Mouse (Mus musculus) neutrophil, adult 5-6 weeks (primary cell): ENCODE results near the gene Hist1h2ae. TPM values are rescaled to one million over a fixed set of nuclear protein-coding genes. Genes with fewer than 3 reads are reported as not detected.
"Not testable (repeated sequence)": the region's sequence is repeated elsewhere in the genome, so short reads cannot be mapped to it uniquely, and the experiment has no call there.

ENCODE experiments used
- ATAC-seq: fragments of 151-379, 151-347 bp; 2 replicates; pipeline ENCODE4 v1.8.0; 2017; ENCODE audit warnings: mild to moderate bottlenecking, moderate TSS enrichment; ENCODE audit not compliant: insufficient number of reproducible peaks, poor library complexity, low FRiP score, severe bottlenecking; ENCODE audit errors: extremely low read depth
- total RNA-seq: library from RNA; stranded (forward); fragments of 200-1000 nt; gene quantifications from 2 replicates; pipeline ENCODE4 v1.2.3, GENCODE M21; 2017

Hist1h2ae gene
- 13.6 and 18.3 TPM in 2 replicates for total RNA-seq

DNA sequence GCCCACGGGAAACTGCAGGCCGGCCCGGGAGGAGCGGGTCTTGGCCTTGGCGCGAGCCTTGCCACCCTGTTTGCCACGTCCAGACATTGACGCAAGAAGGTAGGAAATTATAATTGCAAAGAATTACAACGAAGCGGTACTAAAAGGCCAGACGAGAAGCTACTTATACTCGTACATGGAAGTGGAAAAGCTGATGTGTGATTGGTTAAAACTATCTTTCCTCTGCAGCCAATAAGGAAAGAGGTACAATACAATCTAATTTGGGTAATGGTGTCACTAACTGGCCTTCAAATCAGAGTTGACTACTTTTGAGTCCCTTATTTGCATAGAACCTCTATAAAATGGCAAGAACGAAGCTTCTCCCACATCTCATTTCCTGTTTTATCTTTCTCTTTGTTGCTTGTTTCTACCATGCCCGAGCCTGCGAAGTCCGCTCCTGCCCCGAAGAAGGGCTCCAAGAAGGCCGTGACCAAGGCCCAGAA is at the start of gene Hist1h2ae, which contains the start of gene Hist1h2bg:
Gene Hist1h2ae (minus strand): TSS at position 199 of the 482 bp plus-strand sequence.
Gene Hist1h2bg (plus strand): TSS at position 375 of the 482 bp plus-strand sequence.
- peak; percentile 84 for ATAC-seq

DNA sequence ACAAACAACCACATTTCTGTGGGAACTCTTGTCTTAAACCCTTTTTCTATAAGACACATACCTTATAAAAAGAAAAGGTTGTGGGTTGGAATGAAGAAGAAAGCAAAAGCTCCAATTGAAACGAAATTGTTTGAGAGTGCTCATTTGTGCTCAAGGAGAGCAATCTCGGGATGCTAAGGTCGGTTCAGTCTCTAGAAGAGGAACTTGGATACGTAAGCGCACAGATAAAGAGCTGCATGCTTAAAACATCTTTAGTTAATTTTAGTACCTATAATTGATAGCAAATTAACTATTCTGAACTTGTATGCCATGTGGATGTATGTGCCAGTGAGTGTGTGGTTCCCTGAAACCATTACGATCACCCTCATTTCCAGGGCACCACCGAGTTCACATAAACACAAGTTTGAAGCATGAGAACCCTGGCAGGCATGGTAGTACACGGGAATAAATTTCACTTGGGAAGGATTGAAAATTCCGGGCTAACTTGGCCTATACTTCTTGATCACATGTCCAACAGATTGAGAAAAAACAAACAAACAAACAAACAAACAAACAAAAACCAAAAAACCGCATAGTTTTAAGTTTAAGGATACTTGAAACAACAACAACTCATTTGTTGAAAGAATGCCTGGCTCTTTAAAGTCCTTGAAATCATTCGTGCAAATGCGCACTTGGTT is 49.2 kb upstream of the Hist1h2ae start:
- no peak for ATAC-seq

GRCm38 (mm10) chr13:23611638-23612037 is 40.6 kb upstream of the Hist1h2ae start:
- ATAC-seq: no peak

- ATAC-seq: no peak
These were observed 39.4 kb upstream of the Hist1h2ae start for GRCm38 (mm10) chr13:23610393-23610792.

GRCm38 (mm10) chr13:23609844-23610243 is 38.8 kb upstream of the Hist1h2ae start:
- ATAC-seq: no peak

- ATAC-seq: no peak
These were observed 38.2 kb upstream of the Hist1h2ae start for GRCm38 (mm10) chr13:23609209-23609608.

- no peak for ATAC-seq
These were observed 34.0 kb upstream of the Hist1h2ae start for GRCm38 (mm10) chr13:23605052-23605451.

GRCm38 (mm10) chr13:23604452-23604851 is 33.4 kb upstream of the Hist1h2ae start:
- no peak for ATAC-seq

DNA sequence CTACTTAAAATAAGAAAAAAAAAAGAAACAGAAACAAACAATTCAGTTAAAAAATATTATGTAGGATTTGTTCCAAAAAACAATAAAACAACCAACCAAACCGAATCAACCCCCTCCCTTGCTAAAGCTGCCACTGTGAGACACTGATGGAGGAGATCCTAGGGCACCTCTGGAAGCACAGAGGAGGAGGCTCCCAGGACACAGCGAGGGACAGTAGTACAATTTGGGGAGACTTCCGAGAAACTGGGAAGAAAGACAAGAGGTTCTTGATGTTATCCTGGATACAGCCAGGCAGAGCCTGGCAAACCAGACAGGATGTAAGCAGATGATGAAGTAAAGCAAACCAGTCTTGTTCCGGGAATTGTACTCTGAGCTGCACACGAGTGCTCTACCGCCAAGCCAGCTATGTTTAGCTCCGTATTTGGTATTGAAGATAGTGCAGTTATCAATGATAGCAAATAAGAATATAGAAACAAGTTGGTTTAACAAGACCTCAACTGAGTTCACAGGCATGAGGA is 32.2 kb upstream of the Hist1h2ae start:
- ATAC-seq: no peak

DNA sequence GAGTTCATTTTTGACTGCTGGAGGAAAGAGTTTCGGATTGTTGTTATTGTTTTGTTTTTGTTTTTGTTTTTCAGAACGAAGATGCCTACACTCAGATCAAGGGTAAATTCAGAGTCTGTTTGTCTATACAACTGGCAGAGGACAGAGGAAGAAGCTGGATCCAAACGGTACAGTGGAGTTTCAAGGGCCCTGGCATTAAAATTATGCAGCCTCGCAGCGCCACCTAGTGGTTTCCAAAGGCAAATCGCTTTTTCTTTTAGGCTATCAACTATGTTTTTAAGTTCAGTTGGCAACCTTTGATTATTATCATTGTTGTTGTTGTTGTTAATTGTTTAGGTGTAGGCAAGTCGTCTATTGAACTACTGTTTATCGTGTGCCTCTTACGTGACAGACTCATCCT is 26.9 kb upstream of the Hist1h2ae start:
- ATAC-seq: peak; percentile 76; the same call in 1 of the 2 replicates

DNA sequence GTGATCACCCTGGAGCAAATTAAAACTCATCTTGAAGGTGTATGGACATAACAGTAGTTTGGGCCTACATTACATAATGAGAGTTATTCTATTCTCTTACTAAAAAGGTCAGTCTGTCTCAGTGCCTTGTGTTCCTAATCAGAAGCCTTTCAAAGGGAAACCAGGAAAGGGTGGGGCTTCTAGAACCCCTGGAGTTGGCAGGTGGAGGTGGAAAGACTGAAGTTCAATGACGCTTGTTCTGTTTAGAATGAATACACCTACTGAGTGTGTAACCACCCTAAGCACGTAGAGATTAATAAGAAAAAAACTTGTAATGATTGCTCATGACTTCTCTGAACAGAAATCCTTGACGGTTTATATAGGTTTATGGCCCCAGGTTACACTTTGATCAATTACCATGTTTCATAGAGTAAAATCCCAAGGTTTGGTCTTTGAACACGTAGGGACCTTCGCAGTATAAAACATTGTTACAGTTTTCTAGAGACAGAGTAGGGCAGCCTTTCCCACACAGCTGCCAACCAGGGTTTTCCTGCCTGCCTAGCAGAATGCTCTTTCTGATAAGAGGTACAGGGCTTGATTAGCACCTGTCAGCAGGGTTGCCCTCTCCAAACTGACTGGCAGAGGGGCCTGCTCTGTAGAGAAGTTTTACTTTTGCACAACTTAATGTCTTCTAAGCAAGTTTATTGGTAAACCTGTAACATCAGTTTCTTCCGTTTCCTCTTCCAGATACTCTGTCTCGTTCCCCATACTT is 24.8 kb upstream of the Hist1h2ae start:
- ATAC-seq: no peak

- ATAC-seq: no peak
These were observed 24.2 kb upstream of the Hist1h2ae start for GRCm38 (mm10) chr13:23595185-23595584.

GRCm38 (mm10) chr13:23593051-23593770 is 22.2 kb upstream of the Hist1h2ae start:
- ATAC-seq: no peak

- no peak for ATAC-seq
These were observed 21.6 kb upstream of the Hist1h2ae start for GRCm38 (mm10) chr13:23592614-23593013.

GRCm38 (mm10) chr13:23591886-23592285 is 20.9 kb upstream of the Hist1h2ae start:
- ATAC-seq: not testable (repeated sequence)

GRCm38 (mm10) chr13:23591206-23591605 is 20.2 kb upstream of the Hist1h2ae start:
- ATAC-seq: no peak

DNA sequence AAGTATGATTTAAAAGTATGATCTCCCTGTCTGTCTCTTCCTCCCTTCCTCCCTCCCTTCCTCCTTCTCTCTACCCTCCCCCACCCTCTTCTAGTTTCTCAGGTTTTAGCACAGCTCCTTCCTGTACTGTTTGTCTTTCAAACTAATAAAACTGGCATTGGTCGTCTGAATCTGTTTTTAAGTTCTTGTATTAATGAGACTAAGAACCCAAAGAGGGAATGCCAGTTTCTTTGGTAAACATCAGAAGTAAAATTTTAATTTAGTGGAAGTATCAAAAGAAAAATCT is 15.9 kb upstream of the Hist1h2ae start:
- no peak for ATAC-seq

DNA sequence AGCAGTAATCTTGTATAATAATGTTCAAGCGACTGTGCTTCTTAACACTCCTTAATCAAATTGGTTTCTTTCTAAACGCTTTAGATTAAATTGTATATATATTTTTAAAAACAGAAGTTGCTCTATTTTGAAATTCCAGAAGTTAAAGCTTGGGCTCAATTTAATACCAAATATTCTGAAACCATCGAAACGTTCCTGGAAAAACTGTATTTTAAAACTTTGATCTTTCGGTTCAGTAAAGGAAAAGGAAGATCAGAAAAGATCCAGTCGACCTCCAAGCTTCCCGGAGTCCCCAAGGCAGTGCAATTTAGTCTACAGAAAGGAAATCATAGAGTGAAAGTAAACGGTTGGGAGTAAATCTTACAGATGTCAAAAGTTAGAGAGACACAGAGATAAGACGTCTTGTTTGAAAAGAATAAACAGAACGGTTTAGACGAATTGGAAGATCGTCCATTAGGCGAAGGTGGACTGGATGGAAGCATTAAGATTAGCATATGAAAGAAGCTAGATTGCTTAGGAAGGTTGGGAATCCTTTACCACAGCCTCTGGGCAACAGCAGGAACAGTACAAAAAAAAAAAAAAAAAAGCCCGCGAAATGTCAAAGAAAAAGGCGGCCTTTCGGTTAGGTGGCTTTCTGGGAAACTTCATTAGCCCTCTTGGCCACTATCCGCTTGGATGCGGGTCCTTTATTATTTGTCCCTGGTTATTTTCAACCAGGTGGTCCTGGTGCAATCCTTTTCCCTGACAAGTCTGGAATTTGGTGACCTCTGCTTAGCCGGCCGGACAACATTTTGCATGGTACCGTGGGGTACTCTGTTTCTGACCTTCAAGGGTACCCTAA is 15.3 kb upstream of the Hist1h2ae start:
- no peak for ATAC-seq
